ENCODE assay signal across 10 mouse cellular contexts in genomic region chr12:117085661-117086335, GRCm38 (mm10).
A peak's percentile ranks its signal among the peaks of the same experiment; 100 is the strongest.
DNase-seq lines count a peak whose midpoint lies in the region; ATAC-seq and TF ChIP-seq lines count a peak whose summit lies in the region.
"Had no signal": no experiment of that assay in that cellular context is flagged by ENCODE, and none has a peak within 500 bp of the region (broad histone marks: within the 10 kb centered on the region; RNA-seq: fewer than 3 reads in every experiment).

No protein-coding gene starts in this region.

- ATAC-seq in forebrain, embryonic 15.5 days (replicated peaks) = peak; percentile 75
- ATAC-seq in lung, embryonic 14.5 days (ENCODE audit: insufficient read depth) = peak; percentile 72

- no peak for DNase-seq in forebrain, embryonic 10.5 days (ENCODE audit: extremely low spot score, low spot score)
- DNase-seq in layer of hippocampus, adult 11-12 months (ENCODE audit: low spot score) = peak; percentile 69
- DNase-seq in layer of hippocampus, adult 9-10 months (ENCODE audit: low spot score) = no peak
- DNase-seq in cerebellum, adult 11-12 months = peak; percentile 48
- peak; percentile 85 for DNase-seq in lung, embryonic 14.5 days
- DNase-seq in thymus, postnatal 25 days = no peak
- DNase-seq in gastrocnemius, adult 2 months = no peak

- no peaks in the 10 kb centered on the region for H3K36me3 ChIP-seq in forebrain, embryonic 15.5 days
- no peaks in the 10 kb centered on the region for H3K36me3 ChIP-seq in forebrain, embryonic 10.5 days (replicated peaks)
- H3K36me3 ChIP-seq in lung, embryonic 14.5 days (ENCODE audit: insufficient read depth) = no peaks in the 10 kb centered on the region
- H3K36me3 ChIP-seq: heart, embryonic 15.5 days had no signal

- H3K27ac ChIP-seq in forebrain, embryonic 15.5 days (replicated peaks) = no peak overlapping the region
- no peak overlapping the region for H3K27ac ChIP-seq in forebrain, embryonic 10.5 days
- no peak overlapping the region for H3K27ac ChIP-seq in lung, embryonic 14.5 days (ENCODE audit: low read depth)
- H3K27ac ChIP-seq in gastrocnemius, adult 2 months = no peak overlapping the region
- H3K27ac ChIP-seq: heart, embryonic 15.5 days had no signal

- intact Hi-C loops in gastrocnemius, adult 2 months (cut with DNase I) = no loop called here

- no peak overlapping the region for H3K4me2 ChIP-seq in forebrain, embryonic 15.5 days (replicated peaks)
- no peak overlapping the region for H3K4me2 ChIP-seq in lung, embryonic 14.5 days
- H3K4me2 ChIP-seq: heart, embryonic 15.5 days; midbrain, embryonic 11.5 days had no signal

- H3K4me1 ChIP-seq in forebrain, embryonic 15.5 days = peaks cover 25% of the 10 kb centered on the region
- peaks cover 27% of the 10 kb centered on the region for H3K4me1 ChIP-seq in forebrain, embryonic 10.5 days
- 0 out of 2 replicates have a peak, but pooled peaks cover 5% of the 10 kb centered on the region for H3K4me1 ChIP-seq in lung, embryonic 14.5 days (ENCODE audit: insufficient read depth)

- no peak overlapping the region for H3K9ac ChIP-seq in forebrain, embryonic 15.5 days (replicated peaks)
- no peak overlapping the region for H3K9ac ChIP-seq in lung, embryonic 14.5 days
- H3K9ac ChIP-seq: heart, embryonic 15.5 days had no signal

- no peaks in the 10 kb centered on the region for H3K9me3 ChIP-seq in forebrain, embryonic 15.5 days
- no peaks in the 10 kb centered on the region for H3K9me3 ChIP-seq in forebrain, embryonic 10.5 days
- no peaks in the 10 kb centered on the region for H3K9me3 ChIP-seq in lung, embryonic 14.5 days (ENCODE audit: low read depth, low read length)
- H3K9me3 ChIP-seq: heart, embryonic 15.5 days had no signal

- H3K27me3 ChIP-seq in forebrain, embryonic 15.5 days = no peaks in the 10 kb centered on the region
- H3K27me3 ChIP-seq in forebrain, embryonic 10.5 days (ENCODE audit: poor library complexity, severe bottlenecking) = no peaks in the 10 kb centered on the region
- H3K27me3 ChIP-seq in lung, embryonic 14.5 days (ENCODE audit: insufficient read depth, low read length) = no peaks in the 10 kb centered on the region
- H3K27me3 ChIP-seq: heart, embryonic 15.5 days had no signal

- no peak for TF ChIP-seq CTCF in lung, embryonic 14.5 days (IDR thresholded peaks at IDR 0.05; ENCODE audit: low read depth)
- no peak for TF ChIP-seq CTCF in gastrocnemius, adult 2 months (IDR thresholded peaks at IDR 0.05)

- H3K4me3 ChIP-seq in forebrain, embryonic 15.5 days = no peak overlapping the region
- H3K4me3 ChIP-seq in forebrain, embryonic 10.5 days = no peak overlapping the region
- no peak overlapping the region for H3K4me3 ChIP-seq in lung, embryonic 14.5 days (ENCODE audit: low read depth, low read length)
- H3K4me3 ChIP-seq in gastrocnemius, adult 2 months = no peak overlapping the region
- H3K4me3 ChIP-seq: heart, embryonic 15.5 days had no signal

- 36% methylated on average over 1 of the region's 1 CpGs for WGBS in forebrain, embryonic 15.5 days
- WGBS in forebrain, embryonic 10.5 days = 80% methylated on average over 1 of the region's 1 CpGs
- WGBS in lung, embryonic 14.5 days = 31% methylated on average over 1 of the region's 1 CpGs

Comparison
In these comparisons a context has a peak if more than half of its experiments do, and no peak if none do; other contexts are left out.
1. DNase-seq: peak in layer of hippocampus, adult 11-12 months (single experiment), cerebellum, adult 11-12 months (single experiment) and lung, embryonic 14.5 days (single experiment); none in forebrain, embryonic 10.5 days (single experiment), layer of hippocampus, adult 9-10 months (single experiment), thymus, postnatal 25 days (single experiment) and gastrocnemius, adult 2 months (single experiment).